Mouse (Mus musculus) megakaryocyte, embryonic 14.5 days (primary cell): ENCODE data around the gene Itih5. TPM values are rescaled to one million over a fixed set of nuclear protein-coding genes. Genes with fewer than 3 reads are reported as not detected.
A peak's percentile ranks its signal among the peaks of the same experiment; 100 is the strongest.

Experiments used
- H3K27me3 ChIP-seq: replicated peaks from 2 replicates; pipeline ENCODE3; 2012; ENCODE audit warnings: inconsistent platforms
- H3K36me3 ChIP-seq: replicated peaks from 2 replicates; pipeline ENCODE3; 2012; ENCODE audit warnings: low read length, inconsistent platforms, mixed read lengths
- H3K4me1 ChIP-seq: 2 replicates; pipeline ENCODE4 v1.6.1; 2012; ENCODE audit warnings: inconsistent platforms
- H3K4me3 ChIP-seq: replicated peaks from 2 replicates; pipeline ENCODE3; 2012; ENCODE audit warnings: moderate library complexity, mild to moderate bottlenecking, inconsistent platforms
- H3K9me3 ChIP-seq: 2 replicates; pipeline ENCODE4 v1.6.1; 2012; ENCODE audit warnings: inconsistent platforms
- FLI1 ChIP-seq: IDR thresholded peaks from 2 replicates; pipeline ENCODE4 v1.6.1; 2012; ENCODE audit warnings: low read length, inconsistent platforms, mixed read lengths
- GATA1 ChIP-seq: IDR thresholded peaks from 3 replicates; pipeline ENCODE4 v1.6.1; 2012; ENCODE audit warnings: mixed read lengths, low read length, inconsistent platforms, borderline replicate concordance
- polyA plus RNA-seq: library from polyadenylated mRNA; stranded (reverse); fragments of >175 nt; gene quantifications from 2 replicates; pipeline ENCODE4 v1.2.3, GENCODE M21; 2012; ENCODE audit warnings: low replicate concordance; ENCODE audit not compliant: insufficient read depth

The Itih5 gene
- 0.18 and 0.61 TPM in 2 replicates for polyA plus RNA-seq

- peak within 1 kb of the TSS; percentile 92 for H3K4me3 ChIP-seq
Measured at GRCm38 (mm10) chr2:10153201-10154075, at the start of gene Itih5. TSS of gene Itih5 (plus strand) at chr2:10153571.

GRCm38 (mm10) chr2:10108535-10109189 lies 44.7 kb upstream of the Itih5 start:
- H3K36me3 ChIP-seq = no peaks in the 10 kb centered on the region
- H3K9me3 ChIP-seq = no peaks in the 10 kb centered on the region
- TF ChIP-seq GATA1 = no peak
- TF ChIP-seq FLI1 = no peak

More at GRCm38 (mm10) chr2:10153201-10154075, at the start of gene Itih5:
- H3K27me3 ChIP-seq = peaks cover 2% of the 10 kb centered on the region
- H3K9me3 ChIP-seq = no peaks in the 10 kb centered on the region
- no peaks in the 10 kb centered on the region for H3K36me3 ChIP-seq
- no peak for TF ChIP-seq FLI1
- no peak for TF ChIP-seq GATA1
- H3K4me1 ChIP-seq = peaks cover 37% of the 10 kb centered on the region

GRCm38 (mm10) chr2:10118751-10119150 lies 34.6 kb upstream of the Itih5 start:
- H3K36me3 ChIP-seq = no peaks in the 10 kb centered on the region
- no peak overlapping the region for H3K4me3 ChIP-seq
- no peak for TF ChIP-seq FLI1
- TF ChIP-seq GATA1 = no peak
- H3K27me3 ChIP-seq = peaks cover 3% of the 10 kb centered on the region
- H3K4me1 ChIP-seq = no peaks in the 10 kb centered on the region
- H3K9me3 ChIP-seq = no peaks in the 10 kb centered on the region

More at GRCm38 (mm10) chr2:10108535-10109189, 44.7 kb upstream of the Itih5 start:
- Histone ChIP-seq H3K4me1 (no peaks in the 10 kb centered on the region), H3K4me3 (no peak overlapping the region), H3K27me3 (peaks cover 1% of the 10 kb centered on the region)

- TF ChIP-seq GATA1 (no peak), FLI1 (no peak)
- Histone ChIP-seq H3K27me3 (peaks cover 3% of the 10 kb centered on the region), H3K9me3 (no peaks in the 10 kb centered on the region), H3K4me3 (no peak overlapping the region), H3K36me3 (no peaks in the 10 kb centered on the region), H3K4me1 (no peaks in the 10 kb centered on the region)
Measured at GRCm38 (mm10) chr2:10119276-10119675, 34.1 kb upstream of the Itih5 start.

GRCm38 (mm10) chr2:10121826-10122225 lies 31.5 kb upstream of the Itih5 start:
- H3K9me3 ChIP-seq = no peaks in the 10 kb centered on the region
- H3K4me1 ChIP-seq = no peaks in the 10 kb centered on the region
- peaks cover 3% of the 10 kb centered on the region for H3K27me3 ChIP-seq
- H3K36me3 ChIP-seq = no peaks in the 10 kb centered on the region
- no peak overlapping the region for H3K4me3 ChIP-seq
- TF ChIP-seq GATA1 (no peak), FLI1 (no peak)

- Histone ChIP-seq H3K27me3 (no peaks in the 10 kb centered on the region), H3K36me3 (no peaks in the 10 kb centered on the region), H3K4me1 (no peaks in the 10 kb centered on the region), H3K4me3 (no peak overlapping the region), H3K9me3 (no peaks in the 10 kb centered on the region)
- TF ChIP-seq GATA1 (no peak), FLI1 (no peak)
Measured at GRCm38 (mm10) chr2:10126122-10126521, 27.2 kb upstream of the Itih5 start.

GRCm38 (mm10) chr2:10127471-10127870 lies 25.9 kb upstream of the Itih5 start:
- Histone ChIP-seq H3K4me1 (no peaks in the 10 kb centered on the region), H3K4me3 (no peak overlapping the region), H3K36me3 (no peaks in the 10 kb centered on the region), H3K9me3 (no peaks in the 10 kb centered on the region), H3K27me3 (peaks cover 5% of the 10 kb centered on the region)
- TF ChIP-seq GATA1 (no peak), FLI1 (no peak)

- H3K27me3 ChIP-seq = peaks cover 5% of the 10 kb centered on the region
- H3K4me3 ChIP-seq = no peak overlapping the region
- no peaks in the 10 kb centered on the region for H3K4me1 ChIP-seq
- TF ChIP-seq GATA1 = no peak
- no peak for TF ChIP-seq FLI1
- no peaks in the 10 kb centered on the region for H3K36me3 ChIP-seq
- no peaks in the 10 kb centered on the region for H3K9me3 ChIP-seq
Measured at GRCm38 (mm10) chr2:10128571-10128970, 24.8 kb upstream of the Itih5 start.

GRCm38 (mm10) chr2:10130341-10130990 lies 22.9 kb upstream of the Itih5 start:
- no peak for TF ChIP-seq GATA1
- TF ChIP-seq FLI1 = no peak
- no peak overlapping the region for H3K4me3 ChIP-seq

More at GRCm38 (mm10) chr2:10130341-10130990, 22.9 kb upstream of the Itih5 start:
- peaks cover 5% of the 10 kb centered on the region for H3K27me3 ChIP-seq
- H3K9me3 ChIP-seq = no peaks in the 10 kb centered on the region
- no peaks in the 10 kb centered on the region for H3K36me3 ChIP-seq
- no peaks in the 10 kb centered on the region for H3K4me1 ChIP-seq
